Mouse (Mus musculus) lung, adult 2 months (tissue): ENCODE measurements around the gene Gm43064.

Experiments used
- CTCF ChIP-seq: fragments of 200-500 bp; IDR thresholded peaks from 2 replicates; pipeline ENCODE4 v1.5.1; 2011; ENCODE audit warnings: mild to moderate bottlenecking, low read length, control low read depth; ENCODE audit not compliant: insufficient read depth
- POLR2A ChIP-seq: fragments of 200-500 bp; IDR thresholded peaks from 2 replicates; pipeline ENCODE4 v1.6.1; 2011; ENCODE audit warnings: low read depth, mild to moderate bottlenecking, control low read depth, low read length, borderline replicate concordance; ENCODE audit errors: extremely low read depth

- TF ChIP-seq POLR2A (no peak), CTCF (no peak)
Measured at GRCm38 (mm10) chr3:103862721-103863220, 53.4 kb downstream of the Gm43064 start.
